Mouse (Mus musculus): Measurements from ENCODE around the gene Mydgf.

Mydgf gene

GRCm38 (mm10) chr17:56183658-56184103 lies at the start of gene Mydgf:
Gene Mydgf (minus strand): TSS chr17:56183920.
- DNase-seq, result peak; percentile 95

- no peak for DNase-seq
Observed at GRCm38 (mm10) chr17:56233389-56233788, 49.7 kb upstream of the Mydgf start.

- DNase-seq, result no peak
Observed at GRCm38 (mm10) chr17:56229943-56230342, 46.2 kb upstream of the Mydgf start.

GRCm38 (mm10) chr17:56226566-56226965 lies 42.8 kb upstream of the Mydgf start:
- DNase-seq, result no peak

GRCm38 (mm10) chr17:56224916-56225315 lies 41.2 kb upstream of the Mydgf start:
- DNase-seq, result no peak

GRCm38 (mm10) chr17:56219805-56220204 lies 36.1 kb upstream of the Mydgf start:
- DNase-seq, result no peak

- no peak for DNase-seq
Observed at GRCm38 (mm10) chr17:56219251-56219650, 35.5 kb upstream of the Mydgf start.

- peak; percentile 97 for DNase-seq
Observed at GRCm38 (mm10) chr17:56218377-56219191, 34.9 kb upstream of the Mydgf start, which contains the start of gene Dpp9. Gene Dpp9 (minus strand): TSS chr17:56218905.

GRCm38 (mm10) chr17:56217670-56218069 lies 34.0 kb upstream of the Mydgf start:
- peak; percentile 68 for DNase-seq

- DNase-seq, result no peak
Observed at GRCm38 (mm10) chr17:56214229-56214628, 30.5 kb upstream of the Mydgf start.

- no peak for DNase-seq
Observed at GRCm38 (mm10) chr17:56212676-56213075, 29.0 kb upstream of the Mydgf start.

- no peak for DNase-seq
Observed at GRCm38 (mm10) chr17:56211090-56211489, 27.4 kb upstream of the Mydgf start.

- DNase-seq, result no peak
Observed at GRCm38 (mm10) chr17:56208821-56209220, 25.1 kb upstream of the Mydgf start.

- no peak for DNase-seq
Observed at GRCm38 (mm10) chr17:56207963-56208530, 24.3 kb upstream of the Mydgf start.

- no peak for DNase-seq
Observed at GRCm38 (mm10) chr17:56206986-56207674, 23.4 kb upstream of the Mydgf start.

GRCm38 (mm10) chr17:56206276-56206884 lies 22.7 kb upstream of the Mydgf start:
- DNase-seq, result no peak

GRCm38 (mm10) chr17:56203729-56204128 lies 20.0 kb upstream of the Mydgf start:
- no peak for DNase-seq

GRCm38 (mm10) chr17:56202476-56202875 lies 18.8 kb upstream of the Mydgf start:
- DNase-seq, result no peak

GRCm38 (mm10) chr17:56201642-56202041 lies 17.9 kb upstream of the Mydgf start:
- DNase-seq, result no peak

- DNase-seq, result no peak
Observed at GRCm38 (mm10) chr17:56200586-56200985, 16.9 kb upstream of the Mydgf start.

- no peak for DNase-seq
Observed at GRCm38 (mm10) chr17:56196860-56197259, 13.1 kb upstream of the Mydgf start.

GRCm38 (mm10) chr17:56194765-56195164 lies 11.0 kb upstream of the Mydgf start:
- DNase-seq, result no peak

- DNase-seq, result no peak
Observed at GRCm38 (mm10) chr17:56194357-56194756, 10.6 kb upstream of the Mydgf start.

Measured in cerebellum, adult 9-11 months (tissue).